Mouse (Mus musculus): ENCODE measurements around the gene Catsperd.
"Not testable (repeated sequence)": the region's sequence is repeated elsewhere in the genome, so short reads cannot be mapped to it uniquely, and the experiment has no call there.

Gene Catsperd

DNA sequence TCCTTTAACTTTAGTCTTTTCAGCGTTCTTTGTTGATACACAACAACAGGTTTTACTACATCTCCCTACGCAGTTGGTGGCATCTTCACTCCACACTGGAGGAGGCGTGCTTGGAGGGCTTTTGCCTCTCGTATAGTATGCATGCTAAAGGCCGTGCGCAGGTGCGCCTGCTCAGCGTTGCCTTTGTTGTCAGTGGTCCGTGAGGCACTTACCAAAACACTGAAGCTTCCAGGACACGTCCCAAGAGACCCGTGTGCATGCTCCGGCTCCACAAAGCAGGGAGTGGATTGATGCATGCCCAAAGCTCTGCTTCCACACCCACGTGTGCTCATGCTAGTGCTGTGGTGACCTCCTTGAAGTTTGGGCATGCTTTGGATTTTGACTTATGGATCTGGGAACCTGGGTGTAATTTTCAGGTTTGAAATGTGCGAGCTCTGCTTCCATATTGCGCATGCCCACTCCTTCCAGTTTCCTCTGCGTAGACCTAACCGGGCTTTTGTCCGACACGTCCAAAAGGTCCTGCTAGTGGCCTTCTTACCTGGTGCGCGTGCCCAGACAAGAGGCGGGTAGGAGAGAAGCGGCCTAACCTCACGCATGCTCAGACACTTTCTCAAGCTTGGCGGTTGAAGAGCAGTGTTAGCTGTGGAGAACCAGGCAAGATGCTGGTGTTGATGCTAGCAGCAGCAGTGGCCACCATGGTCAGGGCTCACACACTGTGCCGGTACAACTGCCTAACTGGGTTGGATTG is at the start of gene Catsperd:
Gene Catsperd (plus strand): TSS at position 614 of the 748 bp plus-strand sequence.
- DNase-seq, result no peak

DNA sequence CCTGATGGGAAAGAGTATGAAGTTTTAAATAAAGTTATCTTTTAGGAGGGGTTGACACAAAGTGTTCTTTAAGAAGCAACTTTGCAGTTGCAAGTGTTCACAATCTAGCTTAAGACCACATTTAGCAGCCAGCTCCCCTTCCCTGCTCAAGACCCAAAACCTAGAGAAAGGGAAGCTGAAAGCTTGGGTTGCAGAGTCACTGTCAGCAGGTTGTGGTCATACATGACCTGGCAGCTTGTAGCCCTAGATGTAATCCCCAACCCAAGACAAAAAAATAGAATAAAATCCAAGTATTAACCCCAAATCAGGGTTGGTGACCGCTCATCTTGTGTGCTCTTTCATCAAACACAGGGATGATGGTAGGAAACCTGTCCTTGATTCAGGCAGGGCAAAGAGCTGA is 44.9 kb upstream of the Catsperd start:
- DNase-seq, result no peak

DNA sequence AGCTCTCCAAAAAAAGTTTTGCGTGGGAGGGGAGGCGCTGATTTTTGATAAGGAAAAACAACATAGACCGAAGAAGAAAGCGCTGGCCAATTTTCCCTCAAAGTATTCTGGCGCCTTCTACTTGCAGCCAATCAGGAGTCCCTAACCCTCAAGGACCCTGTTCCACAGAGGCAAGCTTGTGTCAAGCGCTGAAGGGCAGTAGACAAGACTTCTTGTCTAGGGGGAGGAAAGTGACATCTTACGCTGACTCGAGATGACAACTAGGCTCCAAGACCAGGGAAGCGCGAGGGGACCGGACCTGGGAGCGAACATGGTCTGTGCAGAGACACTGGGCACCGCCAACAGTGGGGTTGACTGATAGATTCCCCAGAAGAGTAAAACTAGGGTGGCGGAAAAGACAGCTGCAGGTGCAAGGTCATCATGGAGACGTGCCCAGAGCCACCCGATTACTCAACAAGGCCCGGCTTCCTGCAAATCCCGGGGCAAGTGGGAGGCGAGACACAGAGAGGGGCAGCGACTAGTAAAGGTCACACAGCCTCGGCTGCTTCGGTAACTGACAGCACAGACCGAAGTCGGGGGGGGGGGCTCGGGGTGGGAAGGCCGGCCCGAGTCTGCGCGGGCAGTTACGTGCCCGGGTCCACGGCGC is 44.2 kb upstream of the Catsperd start:
- DNase-seq, result no peak

DNA sequence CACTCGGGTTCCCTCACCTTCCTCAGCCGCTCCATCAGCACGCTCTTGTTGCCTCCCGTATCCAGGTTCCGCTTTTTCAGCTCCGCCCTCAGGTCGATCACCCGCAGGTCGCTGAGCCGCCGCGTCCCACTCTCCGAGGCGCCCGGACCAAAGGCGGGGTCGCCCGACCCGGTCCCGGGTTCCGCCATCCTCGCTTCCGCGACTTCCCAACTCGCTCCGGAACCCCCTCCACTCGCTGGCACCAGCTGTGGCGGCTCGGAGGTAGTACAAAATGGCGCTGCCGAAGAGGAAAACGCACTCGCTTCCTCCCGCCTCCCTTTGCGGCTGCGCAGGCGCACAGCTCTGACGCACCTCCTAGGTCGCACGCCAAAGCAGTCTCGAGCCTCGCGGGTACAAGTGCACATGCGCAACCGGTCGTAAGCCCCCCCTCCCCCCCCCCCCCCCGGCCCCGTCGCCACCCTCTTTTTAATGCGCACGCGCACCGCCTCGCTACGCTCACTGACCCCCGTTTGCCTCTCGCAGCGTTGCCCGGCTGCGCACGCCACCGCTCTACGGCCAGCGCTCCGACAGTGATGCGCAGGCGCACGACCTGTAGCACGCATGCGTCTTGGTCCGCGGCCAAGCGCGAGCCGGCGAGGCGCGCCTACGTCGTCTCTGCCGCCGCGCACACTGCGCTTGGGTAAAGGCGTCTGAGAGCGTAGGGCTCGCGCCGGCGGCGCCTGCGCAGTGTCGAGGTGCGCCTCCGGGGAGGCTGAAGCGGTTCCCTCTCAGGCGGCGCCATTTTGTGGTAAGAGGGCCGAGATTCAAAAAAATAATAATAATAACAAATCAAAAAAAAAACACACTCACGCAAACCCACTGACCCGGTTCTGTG is 43.4 kb upstream of the Catsperd start, which contains the start of the genes Safb2 and Safb:
Gene Safb2 (minus strand): TSS at position 329 of the 874 bp plus-strand sequence.
Gene Safb (plus strand): TSS at position 569 of the 874 bp plus-strand sequence.
- DNase-seq, result peak; percentile 99

DNA sequence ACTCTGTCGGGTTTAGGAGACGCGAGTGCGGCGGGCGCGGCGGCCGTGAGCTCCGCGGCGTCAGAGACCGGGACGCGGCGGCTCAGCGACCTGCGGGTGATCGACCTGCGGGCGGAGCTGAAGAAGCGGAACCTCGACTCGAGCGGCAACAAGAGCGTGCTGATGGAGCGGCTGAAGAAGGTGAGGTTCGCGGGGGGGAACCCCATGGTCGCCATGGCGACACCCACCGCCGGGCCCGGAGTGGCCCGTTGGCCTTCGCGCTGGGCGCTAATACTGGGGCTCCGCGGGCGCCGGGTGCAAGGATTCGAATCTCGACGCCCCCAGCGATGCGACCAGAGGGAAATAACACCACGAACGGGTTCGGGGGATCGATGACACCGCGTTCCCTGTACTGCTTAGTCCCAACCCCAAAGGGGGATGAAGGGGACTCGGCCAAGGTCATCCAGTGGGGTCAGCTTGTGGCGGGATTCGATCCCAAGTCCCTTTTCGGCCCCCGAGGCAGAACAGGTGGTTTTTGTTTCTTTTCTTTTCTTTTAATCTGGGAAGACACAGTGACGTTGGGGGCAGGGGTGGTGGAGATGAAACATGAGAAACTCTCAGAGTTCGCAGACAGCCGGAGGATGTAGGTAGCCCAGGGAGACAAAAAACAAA is 42.6 kb upstream of the Catsperd start:
- peak in 1 of 2 experiments; percentile 54 for DNase-seq

DNA sequence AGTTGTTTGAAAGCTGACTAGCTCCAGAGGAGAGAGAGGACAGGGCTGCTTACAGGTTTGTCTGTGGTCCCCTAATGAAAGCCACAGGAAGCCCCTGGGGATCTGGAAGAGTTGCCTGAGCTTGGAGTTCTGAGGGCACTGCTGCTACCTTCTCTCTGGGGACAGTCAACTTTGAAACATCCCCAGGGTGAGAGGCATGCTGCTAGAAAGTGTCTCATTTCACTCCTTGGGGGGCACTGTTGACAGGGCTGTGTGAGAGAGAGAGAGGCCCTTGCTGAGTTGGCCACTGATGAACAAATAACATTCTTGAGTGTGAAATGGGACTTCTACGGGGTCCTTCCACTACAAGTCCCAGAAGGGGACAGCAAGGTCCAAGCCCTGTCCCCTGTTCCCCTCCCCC is 40.2 kb upstream of the Catsperd start:
- no peak for DNase-seq

DNA sequence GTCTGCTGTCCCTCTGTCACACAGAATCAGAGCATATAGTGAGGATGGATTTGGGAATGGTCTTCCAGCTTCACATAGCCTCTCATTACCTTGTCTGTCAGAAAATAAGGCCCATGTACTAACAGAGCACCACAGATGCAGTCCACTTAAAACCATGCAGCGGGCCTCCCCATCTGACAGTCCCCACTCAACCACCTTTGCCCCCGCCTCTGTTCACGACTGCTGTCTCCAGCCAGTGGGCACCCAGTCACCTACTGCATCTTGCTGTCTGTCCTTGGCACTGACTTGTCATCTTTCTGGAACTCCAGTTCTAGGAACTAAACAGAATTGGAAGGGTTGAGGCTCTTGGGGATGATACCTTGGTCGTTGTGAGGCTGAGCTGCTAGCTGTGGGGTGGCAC is 39.0 kb upstream of the Catsperd start:
- DNase-seq, result no peak

DNA sequence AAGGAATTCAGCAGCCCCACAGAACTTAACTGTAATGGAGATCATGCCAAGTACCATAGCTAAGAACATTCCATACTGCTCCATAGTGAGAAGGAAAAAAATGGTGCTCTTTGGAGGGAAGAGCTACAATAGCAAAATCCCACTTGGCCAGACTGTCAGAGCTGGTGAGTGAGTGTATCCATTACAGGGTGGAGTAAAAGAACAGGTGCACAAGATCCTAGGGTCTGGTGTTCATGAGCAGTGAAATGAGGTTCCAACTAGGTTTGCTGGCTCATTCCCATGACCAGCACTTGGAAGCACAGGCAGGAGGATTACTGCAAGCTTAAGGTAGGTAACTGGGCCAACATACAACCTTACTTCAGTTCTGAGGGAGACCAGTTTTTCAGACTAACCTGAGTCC is 35.4 kb upstream of the Catsperd start:
- no peak for DNase-seq

DNA sequence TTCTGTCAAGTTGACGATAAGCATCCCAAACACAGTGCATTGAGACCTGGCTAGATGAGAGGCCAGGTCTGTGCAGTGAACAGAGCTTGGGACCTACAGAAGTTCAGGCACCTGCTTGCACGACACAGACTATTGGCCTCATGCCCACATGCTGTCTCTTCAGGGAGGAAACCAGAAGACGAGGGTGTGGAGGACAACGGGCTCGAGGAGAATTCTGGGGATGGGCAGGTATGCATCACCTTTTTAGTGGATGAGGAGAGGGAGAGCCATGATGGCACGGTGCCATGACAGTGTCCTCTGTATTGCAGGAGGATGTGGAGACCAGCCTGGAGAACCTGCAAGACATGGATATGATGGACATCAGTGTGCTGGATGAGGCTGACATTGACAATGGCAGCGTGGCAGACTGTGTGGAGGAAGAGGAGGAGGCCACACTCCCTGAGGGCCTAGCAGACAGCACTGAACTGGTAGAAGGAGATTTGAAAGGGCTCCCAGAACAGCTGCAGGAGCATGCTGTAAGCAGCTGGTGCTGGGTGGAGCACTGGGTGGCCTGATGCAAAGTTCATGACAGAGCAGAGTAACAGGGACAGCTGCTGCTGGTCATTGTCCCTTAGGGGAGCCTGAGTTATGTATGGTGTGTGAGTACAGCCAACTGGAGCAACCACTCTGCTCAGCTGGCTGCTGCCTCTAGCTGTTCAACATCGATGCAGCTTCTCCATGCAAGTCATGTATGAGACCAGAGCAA is 34.2 kb upstream of the Catsperd start:
- DNase-seq, result no peak

DNA sequence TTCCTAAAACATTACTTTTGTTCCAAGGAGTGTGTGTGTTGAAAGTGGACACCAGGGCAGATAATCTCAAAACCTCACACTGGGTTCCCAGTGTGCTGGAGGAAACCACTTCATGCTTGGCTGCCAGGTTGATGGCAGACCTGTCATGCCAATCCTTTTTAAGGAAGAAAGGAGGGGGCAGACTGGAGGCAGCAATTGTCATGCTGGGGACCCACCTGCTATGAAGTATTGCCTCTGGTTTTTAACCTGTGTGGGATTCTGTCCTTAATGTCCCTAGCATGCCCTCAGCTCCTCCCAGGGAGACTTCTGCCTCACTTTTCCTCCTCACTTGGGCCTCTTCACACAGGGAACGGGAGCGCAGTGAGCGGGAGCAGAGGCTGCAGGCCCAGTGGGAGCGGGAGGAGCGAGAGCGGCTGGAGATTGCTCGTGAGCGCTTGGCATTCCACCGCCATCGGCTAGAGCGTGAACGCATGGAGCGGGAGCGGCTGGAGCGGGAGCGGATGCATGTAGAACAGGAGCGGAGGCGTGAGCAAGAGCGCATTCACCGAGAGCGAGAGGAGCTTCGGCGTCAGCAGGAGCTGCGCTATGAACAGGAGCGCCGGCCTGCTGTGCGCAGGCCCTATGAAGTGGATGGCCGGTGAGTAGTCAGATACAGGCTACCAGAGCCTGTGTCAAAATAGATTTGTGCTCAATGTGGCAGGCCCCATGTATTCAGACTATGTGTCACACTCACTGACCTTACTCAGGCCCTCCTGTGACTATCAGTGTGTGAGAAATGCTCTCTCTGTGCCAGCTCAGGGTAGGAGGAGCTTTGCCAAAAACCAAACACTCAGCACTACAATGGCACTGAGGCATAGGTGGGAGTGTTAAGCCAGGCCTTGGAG is 24.5 kb upstream of the Catsperd start:
- DNase-seq, result no peak

DNA sequence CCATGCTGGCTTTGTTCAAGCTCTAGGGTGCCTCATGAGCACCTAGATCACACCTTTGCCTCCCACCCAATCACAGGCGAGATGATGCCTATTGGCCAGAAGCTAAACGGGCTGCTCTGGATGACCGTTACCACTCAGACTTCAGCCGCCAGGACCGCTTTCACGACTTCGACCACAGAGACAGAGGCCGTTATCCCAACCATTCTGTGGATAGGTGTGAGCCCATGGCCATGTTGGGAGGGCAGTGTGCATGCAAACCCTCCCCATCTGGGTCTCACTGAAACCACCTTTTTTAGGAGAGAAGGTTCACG is 23.9 kb upstream of the Catsperd start:
- DNase-seq, result no peak

DNA sequence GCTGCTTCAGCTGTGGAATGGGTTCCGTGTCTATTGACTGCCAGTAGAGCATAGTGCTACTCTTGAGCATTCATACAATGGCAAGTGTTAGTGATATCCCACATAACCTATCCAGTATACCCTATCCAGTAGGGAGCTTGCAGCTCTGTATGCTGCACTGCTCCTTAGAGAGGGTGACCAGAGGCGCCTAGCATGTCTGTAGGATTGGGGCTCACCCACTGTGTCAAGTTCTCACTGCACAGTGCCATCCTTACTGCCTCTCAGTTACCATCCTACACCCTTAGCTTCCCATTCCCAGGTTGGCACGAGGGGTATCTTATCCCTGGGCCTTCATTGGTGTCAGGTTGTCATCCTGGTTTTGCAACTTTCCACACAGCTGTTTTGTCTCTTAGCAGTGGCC is 23.5 kb upstream of the Catsperd start:
- no peak for DNase-seq

DNA sequence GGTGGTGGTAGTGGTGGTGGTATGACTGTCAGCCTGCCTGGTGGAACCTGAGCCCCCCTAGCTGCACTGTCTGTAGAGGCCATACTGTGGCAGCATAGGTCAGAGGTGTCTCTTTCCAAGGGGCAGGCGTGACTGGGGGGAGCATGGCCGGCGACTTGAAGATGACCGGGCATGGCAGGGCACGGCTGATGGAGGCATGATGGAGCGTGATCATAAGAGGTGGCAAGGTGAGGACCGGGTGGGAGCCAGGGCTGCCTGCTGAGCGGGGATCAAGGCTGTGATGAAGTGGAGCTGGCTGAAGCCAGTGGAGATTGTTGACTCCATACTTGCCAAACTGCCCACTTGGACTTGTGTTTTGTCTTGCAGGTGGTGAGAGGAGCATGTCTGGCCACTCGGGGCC is 22.5 kb upstream of the Catsperd start:
- no peak for DNase-seq

DNA sequence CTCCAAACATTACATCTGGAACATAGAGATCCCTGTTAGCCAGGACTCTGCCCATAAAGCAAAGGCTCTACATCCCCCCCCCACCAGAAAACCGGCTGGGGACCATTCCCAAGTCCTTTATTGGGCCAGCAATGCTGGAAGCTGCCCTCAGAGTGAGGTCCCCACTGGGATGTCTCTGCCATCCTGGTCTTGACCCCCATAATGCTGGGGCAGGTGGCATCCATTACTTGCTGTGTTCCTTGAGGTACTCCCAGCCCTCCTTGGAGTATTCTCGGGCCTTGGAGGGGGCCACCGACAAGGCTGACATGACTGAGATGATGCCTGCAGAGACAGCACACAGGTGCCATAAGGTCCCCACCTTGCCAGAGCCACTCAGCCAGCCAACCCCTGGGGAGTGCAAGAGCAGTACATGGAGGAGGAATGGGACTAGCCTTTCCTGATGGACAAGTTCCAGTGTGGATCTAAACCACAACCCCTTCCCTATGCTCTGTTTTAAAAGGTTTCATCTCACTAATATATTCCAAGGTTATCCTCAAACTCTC is 20.4 kb upstream of the Catsperd start:
- DNase-seq, result no peak

DNA sequence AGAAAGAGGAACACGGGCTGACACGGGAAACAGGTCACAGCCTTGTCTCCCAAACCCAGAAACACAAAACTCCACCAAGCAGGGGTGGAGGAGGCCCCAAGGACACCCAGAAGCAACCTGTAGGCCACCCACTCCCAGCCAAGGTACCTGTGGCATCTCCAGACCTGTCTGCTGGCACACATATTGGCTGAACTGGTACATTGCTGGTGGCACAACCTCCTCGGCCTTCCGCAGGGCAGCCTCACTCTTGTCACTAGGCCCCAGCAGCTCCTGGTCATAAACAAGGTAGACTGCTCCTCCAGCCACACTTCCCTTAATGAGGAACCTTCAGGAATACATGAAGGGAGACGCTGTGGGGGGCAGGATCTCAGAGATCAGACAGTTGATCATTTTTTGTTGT is 19.2 kb upstream of the Catsperd start:
- DNase-seq, result no peak

DNA sequence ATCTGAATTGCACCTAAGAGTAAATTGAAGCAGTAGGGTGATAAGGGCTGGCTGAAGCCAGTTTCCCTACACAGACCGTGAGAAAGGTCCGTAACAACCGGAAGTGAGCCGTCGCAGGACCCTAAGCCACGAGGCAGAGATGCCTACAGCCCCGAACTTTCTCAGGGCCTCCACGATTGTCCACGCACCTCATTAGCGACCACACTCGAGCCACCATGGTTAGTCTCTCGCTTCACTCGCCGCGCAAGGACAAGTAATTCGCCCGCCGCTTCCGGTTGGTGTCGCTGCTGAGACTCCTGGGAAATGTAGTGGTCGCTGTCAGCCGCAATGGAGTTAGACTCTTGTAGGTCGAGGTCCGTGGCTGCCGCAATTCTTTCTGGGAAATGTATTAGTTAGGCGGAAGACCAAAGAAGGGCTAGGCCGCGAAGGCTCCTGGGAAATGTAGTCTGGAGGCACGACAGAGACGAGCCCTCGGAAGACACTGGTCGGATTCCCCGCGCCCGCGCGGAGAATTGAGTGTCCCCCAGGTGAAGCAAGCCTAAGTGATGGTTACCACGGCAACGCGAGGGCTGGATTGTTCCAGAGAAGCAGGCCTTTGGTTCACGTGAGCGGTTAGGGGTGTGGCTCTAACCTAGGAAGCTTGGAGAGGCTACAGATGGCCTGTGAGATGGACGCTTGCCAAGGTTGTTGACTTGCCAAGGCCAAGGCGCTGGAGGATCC is 18.3 kb upstream of the Catsperd start, which contains the start of gene 2410015M20Rik:
Gene 2410015M20Rik (minus strand): TSS at position 320 of the 720 bp plus-strand sequence.
- peak; percentile 90 to 95 for DNase-seq

DNA sequence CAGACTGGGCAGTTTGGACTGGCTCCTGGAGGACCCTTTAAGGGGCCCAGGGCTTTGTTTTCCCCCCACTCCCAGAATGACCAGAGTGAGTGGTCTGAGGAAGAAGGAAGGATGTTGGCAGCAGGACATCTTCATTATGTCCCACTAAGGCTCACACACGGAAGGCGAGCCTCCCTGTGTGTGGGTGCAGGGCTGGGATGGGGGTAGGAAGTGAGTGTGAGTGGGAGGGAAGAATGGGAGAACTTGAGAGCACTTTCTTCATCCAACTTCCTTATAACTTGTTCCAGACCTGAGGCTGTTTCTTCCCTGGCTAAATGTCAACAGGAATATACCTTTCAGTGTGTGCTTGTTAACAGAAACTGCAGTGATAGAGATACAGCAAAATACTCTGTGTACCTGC is 16.6 kb upstream of the Catsperd start:
- no peak for DNase-seq

DNA sequence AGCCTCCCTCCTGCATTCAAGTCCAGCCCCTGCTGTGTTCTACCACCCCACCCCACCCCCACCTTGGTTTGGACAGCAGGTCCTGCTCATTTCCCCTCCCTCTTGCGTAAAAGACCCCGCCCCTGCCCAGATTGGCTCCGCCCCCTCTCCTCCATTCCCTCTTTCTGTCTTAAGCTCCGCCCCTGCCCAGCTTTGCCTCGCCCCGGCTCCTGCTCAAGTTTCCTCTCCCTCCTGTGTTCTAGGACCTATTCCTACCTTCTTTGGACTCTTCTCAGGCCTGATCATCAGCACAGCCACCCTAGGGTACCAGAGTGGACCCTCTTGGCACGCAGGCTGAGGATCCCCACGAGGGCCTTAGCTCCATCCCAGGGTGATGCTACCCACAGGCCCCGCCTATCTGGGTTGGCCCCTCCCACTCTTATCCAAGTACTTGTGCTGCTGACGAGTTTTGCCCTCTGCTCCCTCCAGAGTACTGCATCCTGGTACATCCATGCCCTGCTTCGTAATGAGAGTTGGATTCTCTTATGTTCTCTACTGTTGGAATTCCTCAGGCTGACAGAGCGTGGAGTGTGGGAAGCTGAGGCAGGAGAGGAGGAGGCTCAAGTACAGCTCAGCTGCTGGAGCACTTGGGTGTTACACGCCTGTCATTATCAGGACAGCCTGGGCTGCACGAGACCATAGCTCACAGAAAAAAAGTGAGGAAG is 15.9 kb upstream of the Catsperd start:
- DNase-seq, result no peak

DNA sequence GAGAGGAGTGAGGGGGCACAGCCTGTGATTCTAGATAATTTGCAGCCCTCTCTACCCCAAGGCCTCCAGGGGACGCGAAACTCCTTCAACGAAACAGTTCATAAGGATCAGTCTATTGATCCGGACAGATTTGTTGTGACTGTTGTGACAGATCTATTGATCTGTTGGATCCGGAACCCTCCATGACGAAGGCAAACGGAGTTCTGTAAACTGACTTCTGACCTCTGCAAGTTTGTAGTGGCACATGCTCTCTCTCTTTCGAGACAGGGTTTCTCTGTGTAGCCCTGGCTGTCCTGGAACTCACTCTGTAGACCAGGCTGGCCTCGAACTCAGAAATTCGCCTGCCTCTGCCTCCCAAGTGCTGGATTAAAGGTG is 15.4 kb upstream of the Catsperd start:
- not testable (repeated sequence) for DNase-seq
